Mouse (Mus musculus) heart, embryonic 10.5 days (tissue): ENCODE data around the gene Lfng. TPM values are rescaled to one million over a fixed set of nuclear protein-coding genes. Genes with fewer than 3 reads are reported as not detected.
A peak's percentile ranks its signal among the peaks of the same experiment; 100 is the strongest.

Source experiments
- DNase-seq: peaks from one replicate; pipeline ENCODE4 v3.0.0-alpha.2; 2017; ENCODE audit warnings: low spot score
- H3K27ac ChIP-seq: fragments of 300-500 bp; sonication (generic); 2 replicates; pipeline ENCODE4 v1.5.1; 2016; ENCODE audit warnings: mild to moderate bottlenecking
- H3K27me3 ChIP-seq: fragments of 300-500 bp; sonication (generic); 2 replicates; pipeline ENCODE4 v1.6.1; 2016; ENCODE audit warnings: mild to moderate bottlenecking; ENCODE audit not compliant: poor library complexity, insufficient read depth, severe bottlenecking
- H3K36me3 ChIP-seq: fragments of 300-500 bp; sonication (generic); 2 replicates; pipeline ENCODE4 v1.6.1; 2016; ENCODE audit warnings: mild to moderate bottlenecking, moderate library complexity
- H3K4me1 ChIP-seq: fragments of 300-500 bp; sonication (generic); 2 replicates; pipeline ENCODE4 v1.6.1; 2016; ENCODE audit warnings: mild to moderate bottlenecking
- H3K4me3 ChIP-seq: fragments of 300-500 bp; sonication (generic); 2 replicates; pipeline ENCODE4 v1.5.1; 2016; ENCODE audit warnings: mild to moderate bottlenecking, moderate library complexity
- H3K9me3 ChIP-seq: fragments of 300-500 bp; sonication (generic); 2 replicates; pipeline ENCODE4 v1.6.1; 2016; ENCODE audit warnings: mild to moderate bottlenecking, moderate library complexity
- WGBS: fragments of 180-500 bp; shearing (Covaris S2); methylation state at CpG from one replicate; pipeline ENCODE4 v1.1.7; 2016; 5-methylcytosine and 5-hydroxymethylcytosine counted together
- polyA plus RNA-seq: library from polyadenylated mRNA; unstranded; fragments of >200 nt; fragmentation: Nextera tagmentation; extraction: Ambion mirVana; gene quantifications from 2 replicates; pipeline ENCODE4 v1.2.1, GENCODE M21; 2016

The Lfng gene
- polyA plus RNA-seq, 1 experiment from 2014 or later, result 4.7 TPM

DNA sequence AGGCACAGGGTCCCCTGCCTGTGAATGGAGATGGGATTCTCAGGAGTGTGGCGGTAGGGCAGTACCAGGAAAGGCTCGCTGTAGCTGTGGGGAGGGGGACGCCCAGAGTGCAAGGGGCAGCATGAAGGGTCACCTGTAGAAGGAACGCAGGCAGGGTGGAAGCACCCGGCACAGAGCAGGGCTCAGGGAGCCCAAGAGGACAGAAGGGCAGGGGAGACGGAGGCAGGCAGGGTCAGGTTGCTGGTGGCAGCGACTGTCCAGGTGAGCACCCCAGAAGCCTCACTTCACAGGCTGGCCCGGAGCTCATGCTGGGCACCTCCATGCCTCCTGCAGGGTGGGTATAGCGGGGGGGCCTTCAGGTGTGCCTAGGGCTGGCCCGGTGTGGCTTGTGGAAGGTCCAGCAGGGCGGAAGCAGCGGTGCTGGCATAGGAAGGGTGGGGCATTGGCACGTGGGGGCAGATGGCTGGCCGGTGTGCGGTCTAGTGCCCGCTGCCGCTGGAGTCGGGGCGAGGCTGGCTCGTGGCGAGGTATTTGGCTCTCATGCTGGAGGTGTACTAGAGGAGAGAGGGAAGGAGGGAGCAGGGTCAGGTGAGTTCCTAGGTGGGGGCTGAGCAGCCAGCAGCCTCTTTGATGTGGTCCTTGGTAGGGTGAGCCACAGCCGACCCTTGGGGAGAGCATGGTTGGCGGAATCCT is 16.0 kb downstream of the Lfng start:
- Histone ChIP-seq H3K27me3 (no peaks in the 10 kb centered on the region), H3K4me1 (no peaks in the 10 kb centered on the region; the same call in none of the 2 replicates), H3K9me3 (no peaks in the 10 kb centered on the region), H3K27ac (no peak overlapping the region), H3K36me3 (peaks cover 69% of the 10 kb centered on the region), H3K4me3 (no peak overlapping the region)
- no peak for DNase-seq
- 93% methylated on average over 23 of the region's 23 CpGs for WGBS

DNA sequence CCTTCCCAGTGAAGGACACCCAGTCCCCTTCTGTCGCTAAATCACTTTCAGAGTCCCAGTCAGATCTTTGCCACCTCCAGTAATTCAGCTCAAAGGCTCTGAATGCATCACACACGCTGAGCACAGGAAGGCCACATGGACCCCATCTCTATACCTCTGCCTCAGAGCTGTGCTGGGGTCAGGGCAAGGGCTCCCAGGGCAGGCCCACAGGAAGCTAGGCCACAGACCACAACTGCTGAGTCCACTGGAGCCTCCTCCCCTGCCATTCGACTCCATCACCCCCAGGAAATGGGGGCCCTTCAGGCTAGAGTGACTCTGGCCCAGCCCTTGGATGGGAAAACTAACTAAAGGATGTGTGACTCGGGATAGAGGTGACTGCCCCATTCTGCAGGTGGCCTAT is 16.7 kb downstream of the Lfng start:
- no peaks in the 10 kb centered on the region for H3K27me3 ChIP-seq
- 79% methylated on average over 4 of the region's 4 CpGs for WGBS
- DNase-seq, result no peak
- no peaks in the 10 kb centered on the region for H3K9me3 ChIP-seq
- H3K27ac ChIP-seq, result no peak overlapping the region
- H3K4me1 ChIP-seq, result no peaks in the 10 kb centered on the region; the same call in none of the 2 replicates
- H3K36me3 ChIP-seq, result peaks cover 76% of the 10 kb centered on the region
- no peak overlapping the region for H3K4me3 ChIP-seq

DNA sequence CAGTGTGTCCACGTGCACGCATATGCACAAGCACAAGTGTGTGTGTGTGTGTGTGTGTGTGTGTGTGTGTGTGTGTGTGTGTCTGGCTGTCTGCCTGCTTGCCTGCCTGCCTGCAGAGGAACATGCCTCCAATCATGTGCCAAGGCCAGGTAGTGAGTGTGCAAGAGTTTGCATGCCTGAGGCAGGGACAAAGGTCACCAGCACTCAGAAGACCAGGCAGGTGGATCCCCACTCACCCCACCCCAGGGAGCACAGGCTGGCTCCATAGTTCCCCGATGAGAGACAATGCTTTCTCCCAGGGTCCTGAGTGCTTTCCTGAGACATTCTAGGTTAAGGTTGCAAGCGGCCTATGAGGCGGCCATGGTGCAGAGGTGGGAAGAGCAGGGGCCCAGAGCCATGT is 17.1 kb downstream of the Lfng start:
- no peaks in the 10 kb centered on the region for H3K9me3 ChIP-seq
- no peaks in the 10 kb centered on the region for H3K27me3 ChIP-seq
- no peak for DNase-seq
- no peak overlapping the region for H3K27ac ChIP-seq
- no peak overlapping the region for H3K4me3 ChIP-seq
- peaks cover 80% of the 10 kb centered on the region for H3K36me3 ChIP-seq
- no peaks in the 10 kb centered on the region; the same call in none of the 2 replicates for H3K4me1 ChIP-seq
- WGBS, result 92% methylated on average over 5 of the region's 5 CpGs

DNA sequence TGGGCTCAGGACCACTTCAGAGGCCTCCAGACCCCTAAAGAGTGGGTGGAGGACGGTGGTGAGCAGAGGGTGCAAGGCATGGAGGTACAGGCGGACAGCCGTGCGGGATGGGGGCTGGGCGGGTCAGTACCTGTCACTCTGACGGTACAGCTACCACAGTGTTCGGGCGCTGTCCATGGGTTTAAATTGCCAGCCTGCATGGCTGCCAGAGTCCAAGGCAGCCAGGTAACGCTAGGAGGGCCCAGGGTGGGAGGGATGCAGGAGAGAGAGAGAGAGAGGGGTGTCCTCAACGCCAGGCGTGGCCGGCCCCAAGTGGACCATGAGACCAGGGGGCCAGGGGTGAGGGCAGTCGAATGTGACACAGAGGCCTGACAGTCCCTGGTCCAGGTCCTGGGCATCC is 17.8 kb downstream of the Lfng start:
- peaks cover 87% of the 10 kb centered on the region for H3K36me3 ChIP-seq
- H3K27ac ChIP-seq, result no peak overlapping the region
- H3K27me3 ChIP-seq, result no peaks in the 10 kb centered on the region
- 92% methylated on average over 13 of the region's 13 CpGs for WGBS
- no peaks in the 10 kb centered on the region; the same call in none of the 2 replicates for H3K4me1 ChIP-seq
- H3K4me3 ChIP-seq, result no peak overlapping the region
- peak; percentile 72 for DNase-seq
- H3K9me3 ChIP-seq, result no peaks in the 10 kb centered on the region

DNA sequence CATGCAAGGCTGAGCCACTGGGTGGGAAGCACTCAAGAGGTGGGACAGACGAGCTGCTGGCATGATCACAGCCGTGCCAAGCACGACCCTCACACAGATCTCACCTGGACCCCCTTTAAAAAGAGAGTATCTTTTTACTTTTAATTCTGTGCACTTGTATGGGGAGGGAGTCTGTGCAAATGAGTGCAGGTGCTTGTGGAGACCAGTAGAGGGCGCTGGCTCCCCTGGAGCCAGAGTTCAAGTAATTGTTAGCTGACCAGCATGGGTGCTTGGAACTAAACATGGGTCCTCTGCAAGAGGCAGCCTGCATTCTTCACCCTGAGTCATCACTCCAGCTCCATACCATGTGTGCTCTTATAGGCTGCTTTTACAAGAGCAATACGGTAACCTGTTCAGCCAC is 20.5 kb downstream of the Lfng start:
- no peaks in the 10 kb centered on the region for H3K4me1 ChIP-seq
- no peak for DNase-seq
- H3K4me3 ChIP-seq, result no peak overlapping the region
- no peaks in the 10 kb centered on the region for H3K27me3 ChIP-seq
- H3K27ac ChIP-seq, result no peak overlapping the region
- H3K9me3 ChIP-seq, result no peaks in the 10 kb centered on the region
- H3K36me3 ChIP-seq, result peaks cover 100% of the 10 kb centered on the region
- WGBS, result 84% methylated on average over 5 of the region's 5 CpGs

DNA sequence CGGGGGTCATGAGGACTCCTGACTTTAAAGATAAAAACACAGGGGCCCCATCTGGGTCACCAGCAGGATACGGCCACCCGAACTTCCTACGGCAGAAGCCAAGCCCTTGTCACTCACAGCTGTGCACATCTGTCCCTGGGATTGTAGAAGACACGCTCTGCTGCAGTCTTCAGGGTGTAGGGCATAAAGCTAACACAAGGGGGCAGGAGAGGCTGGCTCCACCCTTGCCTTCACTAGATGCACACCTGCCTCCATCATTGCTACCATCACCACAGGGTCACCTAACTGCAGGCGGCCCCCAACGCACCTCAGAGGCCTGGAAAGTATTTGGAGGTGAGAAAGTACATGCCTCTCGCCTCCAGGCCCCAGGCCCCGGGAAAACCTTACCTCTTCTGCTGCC is 21.9 kb downstream of the Lfng start:
- Histone ChIP-seq H3K27me3 (no peaks in the 10 kb centered on the region), H3K9me3 (no peaks in the 10 kb centered on the region), H3K27ac (no peak overlapping the region), H3K4me3 (no peak overlapping the region), H3K4me1 (no peaks in the 10 kb centered on the region), H3K36me3 (peaks cover 100% of the 10 kb centered on the region)
- no peak for DNase-seq
- 87% methylated on average over 9 of the region's 9 CpGs for WGBS

DNA sequence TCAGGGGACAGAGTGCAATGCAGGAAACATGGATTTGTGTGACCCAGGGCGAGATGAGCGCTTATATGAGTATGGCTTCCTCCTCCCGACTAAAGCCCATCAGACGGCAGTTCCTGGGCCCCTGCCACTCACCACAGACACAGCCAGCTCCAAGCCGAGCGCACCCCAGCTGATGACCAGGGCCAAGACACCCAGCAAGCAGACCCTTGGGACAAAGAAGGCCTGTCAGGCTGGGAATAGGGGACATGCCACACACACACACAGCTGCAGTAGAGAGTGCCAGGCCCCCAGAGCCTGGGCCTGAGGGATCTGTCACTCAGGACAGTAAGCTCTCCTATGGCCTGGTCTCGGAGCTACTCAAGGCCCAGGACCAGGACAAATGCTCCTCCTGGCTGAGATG is 26.3 kb downstream of the Lfng start:
- peaks cover 99% of the 10 kb centered on the region for H3K36me3 ChIP-seq
- H3K9me3 ChIP-seq, result no peaks in the 10 kb centered on the region

DNA sequence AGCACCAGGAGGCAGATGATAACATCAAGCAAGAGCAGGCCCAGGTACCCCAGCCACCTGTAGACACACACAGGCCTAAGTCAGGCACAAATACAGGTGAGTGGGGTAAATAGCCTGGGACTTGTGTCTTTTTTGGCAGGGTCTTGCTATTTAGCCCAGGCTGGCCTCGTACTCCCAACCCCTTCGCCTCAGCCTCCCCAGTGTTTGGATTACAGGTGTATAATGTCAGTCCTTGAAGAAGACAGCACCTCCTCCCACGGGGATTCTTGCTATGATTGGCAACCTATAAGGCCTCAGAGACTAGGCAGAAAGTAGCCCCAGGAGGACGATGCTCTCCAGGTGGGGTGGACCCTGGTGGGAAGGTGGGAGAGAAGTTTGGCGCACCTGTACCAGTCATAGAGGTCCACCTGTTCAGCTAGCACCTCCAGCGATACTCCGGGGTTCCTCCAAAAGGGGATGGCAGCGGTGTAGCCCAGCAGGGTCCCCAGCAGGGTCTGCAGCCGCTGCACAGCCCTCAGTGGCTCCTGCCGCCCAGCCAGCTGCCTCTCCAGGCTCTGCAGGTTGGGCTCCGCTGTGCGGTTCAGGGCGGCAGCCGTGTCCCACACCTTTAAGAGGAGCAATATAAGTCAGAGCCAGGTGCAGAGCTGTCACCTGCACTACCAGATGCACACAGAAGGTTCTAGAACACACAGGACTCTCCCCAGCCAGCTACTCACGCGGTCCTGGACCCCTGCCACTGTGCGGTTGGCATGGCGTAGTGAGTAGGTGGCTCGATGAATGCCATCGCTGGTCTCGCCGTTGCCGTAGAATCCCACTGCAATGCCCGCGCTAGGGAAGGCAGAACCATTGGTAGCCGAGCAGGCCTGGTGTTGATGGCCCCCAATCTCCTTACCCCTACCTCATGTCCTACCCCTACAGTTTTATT is 27.9 kb downstream of the Lfng start:
- Histone ChIP-seq H3K36me3 (peaks cover 96% of the 10 kb centered on the region), H3K4me3 (no peak overlapping the region), H3K4me1 (peaks cover 19% of the 10 kb centered on the region), H3K27me3 (no peaks in the 10 kb centered on the region), H3K9me3 (no peaks in the 10 kb centered on the region), H3K27ac (no peak overlapping the region)
- 94% methylated on average over 26 of the region's 26 CpGs for WGBS
- peak; percentile 73 for DNase-seq

More for the DNA sequence above, 26.3 kb downstream of the Lfng start:
- no peak for DNase-seq
- WGBS, result 85% methylated on average over 7 of the region's 7 CpGs
- Histone ChIP-seq H3K4me1 (peaks cover 12% of the 10 kb centered on the region; the same call in 1 of the 2 replicates), H3K27ac (no peak overlapping the region), H3K27me3 (no peaks in the 10 kb centered on the region), H3K4me3 (no peak overlapping the region)

DNA sequence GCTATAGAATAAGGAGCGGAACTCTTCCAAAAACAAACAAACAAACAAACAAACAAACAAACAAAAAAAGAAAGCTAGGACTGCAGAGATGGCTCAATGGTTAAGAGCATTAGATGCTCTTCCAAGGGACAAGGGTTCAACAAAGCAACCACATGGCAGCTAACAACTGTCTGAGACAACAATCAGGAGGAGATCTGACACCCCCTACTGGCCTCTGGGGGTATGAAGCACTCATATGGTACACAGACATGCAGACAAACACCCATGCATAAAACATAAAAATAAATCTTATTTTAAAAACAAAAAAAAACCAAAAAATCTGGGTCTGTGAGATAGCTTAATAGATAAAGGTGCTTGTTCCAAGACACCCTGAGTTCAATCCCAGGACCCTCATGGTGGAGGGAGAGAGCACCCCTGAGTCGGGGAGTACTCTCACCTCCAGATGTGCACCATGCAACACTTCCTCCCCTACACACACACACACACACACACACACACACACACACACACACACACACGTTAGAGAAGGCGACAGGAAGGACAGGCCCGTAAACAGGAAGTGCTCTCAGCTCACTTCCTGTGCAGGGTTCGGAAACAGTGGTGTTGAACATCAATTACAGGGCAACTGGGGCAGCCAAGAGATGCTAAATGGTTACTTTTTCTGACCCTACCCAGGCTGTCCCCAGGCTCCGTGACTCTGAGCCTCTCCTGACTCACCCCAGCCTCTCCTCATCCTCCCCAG is 29.4 kb downstream of the Lfng start:
- peaks cover 85% of the 10 kb centered on the region for H3K36me3 ChIP-seq

DNA sequence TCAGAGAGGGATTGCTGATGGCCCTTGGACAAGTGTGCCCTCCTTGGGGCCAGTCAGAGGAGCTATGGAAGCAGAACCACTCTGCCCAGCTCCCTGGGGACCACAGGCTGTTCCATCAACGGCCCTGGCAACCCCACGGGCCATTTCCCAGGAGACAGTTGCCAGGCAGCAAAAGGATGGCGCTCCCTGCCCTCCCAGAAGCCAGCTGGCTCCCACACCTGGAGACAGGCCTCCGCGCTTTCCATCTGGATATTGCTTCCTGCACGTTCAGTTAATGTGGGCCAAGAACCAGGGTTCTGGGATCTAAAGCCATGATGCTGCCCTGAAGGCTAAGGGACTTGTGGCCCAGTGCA is 29.9 kb downstream of the Lfng start:
- H3K36me3 ChIP-seq, result peaks cover 79% of the 10 kb centered on the region
- no peak overlapping the region for H3K27ac ChIP-seq
- peaks cover 38% of the 10 kb centered on the region for H3K4me1 ChIP-seq
- no peaks in the 10 kb centered on the region for H3K27me3 ChIP-seq
- no peaks in the 10 kb centered on the region for H3K9me3 ChIP-seq
- no peak for DNase-seq
- no peak overlapping the region for H3K4me3 ChIP-seq
- 90% methylated on average over 6 of the region's 6 CpGs for WGBS

More for the DNA sequence above, 29.4 kb downstream of the Lfng start:
- Histone ChIP-seq H3K4me3 (no peak overlapping the region), H3K4me1 (peaks cover 32% of the 10 kb centered on the region), H3K27ac (no peak overlapping the region), H3K9me3 (no peaks in the 10 kb centered on the region), H3K27me3 (no peaks in the 10 kb centered on the region)
- no peak for DNase-seq
- 75% methylated on average over 7 of the region's 7 CpGs for WGBS

DNA sequence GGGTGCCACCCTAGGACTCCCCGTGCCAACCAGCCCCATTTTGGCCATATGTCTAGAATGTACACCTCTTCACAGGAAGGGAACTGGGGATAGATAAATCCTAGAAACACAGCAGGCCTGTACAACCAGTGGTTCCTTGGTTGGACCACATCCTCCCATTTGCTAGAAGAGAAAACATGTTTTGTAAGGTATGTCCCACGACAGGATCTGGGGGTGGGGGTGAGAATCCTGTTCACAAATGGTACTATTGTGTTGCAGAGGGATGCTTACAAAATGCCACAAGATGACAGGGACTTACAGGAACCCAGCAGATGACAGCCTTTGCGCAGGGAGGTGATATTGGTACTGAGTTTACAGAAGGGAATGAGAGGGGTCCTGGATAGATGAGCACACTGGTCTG is 30.9 kb downstream of the Lfng start:
- Histone ChIP-seq H3K27ac (no peak overlapping the region), H3K27me3 (no peaks in the 10 kb centered on the region), H3K9me3 (no peaks in the 10 kb centered on the region), H3K4me3 (no peak overlapping the region), H3K36me3 (peaks cover 70% of the 10 kb centered on the region), H3K4me1 (peaks cover 46% of the 10 kb centered on the region)
- 90% methylated on average over 3 of the region's 3 CpGs for WGBS
- no peak for DNase-seq

DNA sequence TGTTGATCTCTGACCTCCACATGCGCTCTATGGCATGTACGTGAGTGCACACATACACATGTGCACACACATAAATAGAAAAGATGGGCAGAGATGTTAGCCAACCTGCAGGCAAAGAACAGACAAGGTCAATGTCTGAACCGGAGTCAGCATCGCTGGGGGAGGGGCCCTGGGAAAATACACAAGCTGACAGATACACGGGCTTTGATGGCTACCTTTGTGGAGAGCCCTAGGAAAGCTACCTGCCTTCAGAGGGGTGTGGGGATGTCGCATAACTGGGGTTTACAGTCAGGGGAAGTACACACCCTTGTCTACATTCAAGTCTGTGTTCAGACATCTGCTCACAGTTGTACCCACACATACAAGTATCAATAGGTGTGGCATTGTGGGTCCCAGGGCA is 31.4 kb downstream of the Lfng start:
- Histone ChIP-seq H3K36me3 (peaks cover 68% of the 10 kb centered on the region), H3K27ac (no peak overlapping the region), H3K4me1 (peaks cover 51% of the 10 kb centered on the region), H3K4me3 (no peak overlapping the region), H3K27me3 (no peaks in the 10 kb centered on the region), H3K9me3 (no peaks in the 10 kb centered on the region)
- whole genome bisulfite sequencing, result 90% methylated on average over 6 of the region's 6 CpGs
- no peak for DNase-seq

DNA sequence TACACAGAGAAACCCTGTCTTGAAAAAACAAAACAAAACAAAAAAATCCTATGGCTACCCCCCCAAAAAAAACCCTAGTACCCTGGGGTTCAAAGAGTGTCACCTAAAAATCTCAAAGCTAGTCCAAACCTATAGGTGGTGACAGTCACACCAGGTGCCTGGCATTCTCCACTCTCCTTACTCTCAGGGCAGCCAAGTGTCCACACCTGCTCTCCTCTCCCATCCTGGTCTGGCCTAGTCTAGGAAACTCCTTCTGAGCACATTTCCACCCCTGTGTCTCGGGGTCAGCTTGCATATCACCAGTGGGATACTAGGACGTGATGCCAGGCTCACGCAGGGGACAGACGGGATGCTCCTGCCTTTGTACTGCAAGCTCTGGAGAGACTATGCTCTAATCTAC is 32.2 kb downstream of the Lfng start:
- H3K9me3 ChIP-seq, result no peaks in the 10 kb centered on the region
- DNase-seq, result no peak
- WGBS, result 91% methylated on average over 4 of the region's 4 CpGs
- H3K4me1 ChIP-seq, result peaks cover 58% of the 10 kb centered on the region
- H3K36me3 ChIP-seq, result peaks cover 68% of the 10 kb centered on the region
- H3K4me3 ChIP-seq, result no peak overlapping the region
- no peaks in the 10 kb centered on the region for H3K27me3 ChIP-seq
- H3K27ac ChIP-seq, result no peak overlapping the region
